ENCODE assay signal across 18 mouse cellular contexts in the genomic region with DNA sequence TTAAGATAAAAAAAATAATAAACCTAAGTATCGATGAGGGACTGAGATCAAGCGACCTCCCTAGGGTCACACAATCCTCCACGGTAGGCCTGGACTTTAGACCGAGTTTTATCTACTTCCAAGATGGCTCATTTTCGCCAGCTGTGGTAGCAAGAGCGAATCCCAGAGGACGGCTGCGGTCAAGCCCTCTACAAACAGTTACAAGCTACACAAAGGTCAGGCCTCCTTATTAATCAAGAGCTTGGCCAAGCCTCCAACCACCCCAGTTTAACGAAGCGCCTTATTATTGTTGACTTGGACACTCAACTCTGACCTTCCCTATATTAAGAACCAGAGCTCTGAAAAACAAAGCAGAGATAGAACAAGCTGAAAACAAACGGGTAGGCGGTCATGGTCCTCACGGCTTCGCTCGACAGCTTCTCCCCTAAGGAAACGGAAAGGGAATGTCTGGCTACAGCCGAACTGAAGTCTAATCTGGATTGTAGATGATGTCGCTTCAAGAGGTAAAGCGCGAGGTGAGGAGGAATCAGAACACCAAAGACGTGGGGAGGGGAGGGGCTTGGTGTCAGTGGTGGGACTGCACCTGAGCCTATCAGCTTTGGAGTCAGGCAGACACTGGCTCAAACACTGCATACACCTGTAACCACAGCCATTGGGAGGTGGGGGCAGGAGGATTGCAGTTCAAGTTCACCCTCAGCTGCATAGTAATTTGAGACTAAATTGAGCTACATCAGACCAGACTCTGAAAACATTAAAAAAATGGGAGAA. TPM values are rescaled to one million over a fixed set of nuclear protein-coding genes. Genes with fewer than 3 reads are reported as not detected.
DNase-seq lines count a peak whose midpoint lies in the region; ATAC-seq lines count a peak whose summit lies in the region.
"Had no signal": no experiment of that assay in that cellular context is flagged by ENCODE, and none has a peak within 500 bp of the region (broad histone marks: within the 10 kb centered on the region; RNA-seq: fewer than 3 reads in every experiment).

No protein-coding gene starts in this region.

- no peak overlapping the region for H3K4me2 ChIP-seq in midbrain, embryonic 15.5 days
- H3K4me2 ChIP-seq: embryonic facial prominence, embryonic 13.5 days; hindbrain, embryonic 15.5 days had no signal

- no peak overlapping the region for H3K4me3 ChIP-seq in heart, embryonic 10.5 days
- no peak overlapping the region for H3K4me3 ChIP-seq in midbrain, embryonic 15.5 days
- H3K4me3 ChIP-seq: embryonic facial prominence, embryonic 13.5 days; gastrocnemius, adult 2 months; hindbrain, embryonic 15.5 days had no signal

- no peaks in the 10 kb centered on the region for H3K9me3 ChIP-seq in heart, embryonic 10.5 days
- H3K9me3 ChIP-seq in midbrain, embryonic 15.5 days: no peaks in the 10 kb centered on the region
- H3K9me3 ChIP-seq: embryonic facial prominence, embryonic 13.5 days; hindbrain, embryonic 15.5 days had no signal

- intact Hi-C loops in heart, postnatal 10 days (cut with DNase I): no loop called here

- no peak for ATAC-seq in midbrain, embryonic 15.5 days (replicated peaks)
- ATAC-seq: forebrain, embryonic 16.5 days; intestine, embryonic 16.5 days; liver, postnatal 0 days had no signal

- peaks cover 8% of the 10 kb centered on the region; the same call in 1 of the 2 replicates for H3K4me1 ChIP-seq in heart, embryonic 10.5 days
- peaks cover 7% of the 10 kb centered on the region; the same call in 1 of the 2 replicates for H3K4me1 ChIP-seq in midbrain, embryonic 15.5 days

- no peak overlapping the region for H3K27ac ChIP-seq in heart, embryonic 10.5 days
- H3K27ac ChIP-seq in midbrain, embryonic 15.5 days: no peak overlapping the region
- H3K27ac ChIP-seq: embryonic facial prominence, embryonic 13.5 days; gastrocnemius, adult 2 months; hindbrain, embryonic 15.5 days had no signal

- 63% methylated on average over 21 of the region's 21 CpGs for WGBS in heart, embryonic 10.5 days
- 71% methylated on average over 21 of the region's 21 CpGs for WGBS in midbrain, embryonic 15.5 days

- H3K27me3 ChIP-seq in heart, embryonic 10.5 days (ENCODE audit: insufficient read depth, poor library complexity, severe bottlenecking): no peaks in the 10 kb centered on the region
- no peaks in the 10 kb centered on the region for H3K27me3 ChIP-seq in midbrain, embryonic 15.5 days (replicated peaks)
- H3K27me3 ChIP-seq: embryonic facial prominence, embryonic 13.5 days; hindbrain, embryonic 15.5 days had no signal

- H3K9ac ChIP-seq in midbrain, embryonic 15.5 days: no peak overlapping the region
- H3K9ac ChIP-seq: embryonic facial prominence, embryonic 13.5 days; hindbrain, embryonic 15.5 days; liver, postnatal 0 days had no signal

- peak; percentile 35 for DNase-seq in heart, embryonic 10.5 days (ENCODE audit: low spot score)
- DNase-seq in heart, postnatal 10 days: no peak
- peak; percentile 40 for DNase-seq in MN1 (ENCODE audit: low spot score)
- peak; percentile 18 to 41 for DNase-seq in kidney, adult 8-10 months
- DNase-seq in kidney, postnatal 36 days: peak; percentile 46 to 51
- DNase-seq in frontal cortex, postnatal 10 days (ENCODE audit: low spot score in 2 of 2): no peak
- no peak for DNase-seq in urinary bladder, postnatal 25 days (ENCODE audit: low spot score)
- DNase-seq: cerebellum, postnatal 14 days; gastrocnemius, adult 2 months; heart, adult 18-20 months; liver, postnatal 0 days; spleen, adult 18-20 months; thymus, postnatal 14 days had no signal

- H3K36me3 ChIP-seq in heart, embryonic 10.5 days: peaks cover 14% of the 10 kb centered on the region
- H3K36me3 ChIP-seq in midbrain, embryonic 15.5 days (replicated peaks): peaks cover 8% of the 10 kb centered on the region; the same call in 1 of the 2 replicates

RNA-seq across cellular contexts. Expression of gene Rbx1, which starts 13.5 kb away (rescaled TPM):
- polyA plus RNA-seq in heart, embryonic 10.5 days (2016; fragmentation: Nextera tagmentation; extraction: Ambion mirVana): 461 and 481 TPM in 2 replicates
- total RNA-seq in heart, postnatal 10 days (2021): 100 to 1,000 TPM; 145 to 164 TPM
- 387 and 390 TPM in 2 replicates for polyA plus RNA-seq in midbrain, embryonic 15.5 days (2015; fragmentation: Nextera tagmentation; extraction: Ambion mirVana)

Comparison
In these comparisons a context has a peak if more than half of its experiments do, and no peak if none do; other contexts are left out.
1. DNase-seq: peak in heart, embryonic 10.5 days (single experiment), MN1 (single experiment), kidney, adult 8-10 months (2 of 2) and kidney, postnatal 36 days (2 of 2); none in heart, postnatal 10 days (0 of 2), frontal cortex, postnatal 10 days (0 of 2) and urinary bladder, postnatal 25 days (single experiment).